Mouse (Mus musculus) ES-E14 (cell line): ENCODE results near the gene Lcmt2.

Source experiments
- CHD2 ChIP-seq: IDR thresholded peaks from 2 replicates; pipeline ENCODE4 v1.6.1; 2014; ENCODE audit warnings: mild to moderate bottlenecking, low read depth, low read length, inconsistent platforms
- HCFC1 ChIP-seq: IDR thresholded peaks from 2 replicates; pipeline ENCODE4 v1.6.1; 2012; ENCODE audit warnings: low read length, inconsistent platforms, borderline replicate concordance; ENCODE audit not compliant: insufficient read depth
- MAFK ChIP-seq: IDR thresholded peaks from 2 replicates; pipeline ENCODE4 v1.6.1; 2014; ENCODE audit warnings: mild to moderate bottlenecking, low read depth, low read length, inconsistent platforms; ENCODE audit not compliant: insufficient read depth
- ZC3H11A ChIP-seq: IDR thresholded peaks from 2 replicates; pipeline ENCODE4 v1.6.1; 2012; ENCODE audit warnings: low read depth, mild to moderate bottlenecking, inconsistent platforms, low read length, borderline replicate concordance

GRCm38 (mm10) chr2:121142415-121142814 is 2.0 kb upstream of the Lcmt2 start:
- no peak for TF ChIP-seq MAFK
- no peak for TF ChIP-seq ZC3H11A
- TF ChIP-seq HCFC1 = no peak
- TF ChIP-seq CHD2 = no peak
